Mouse (Mus musculus) granulocyte monocyte progenitor cell, adult 5-6 weeks (primary cell): ENCODE results near the gene Zdhhc8. TPM values are rescaled to one million over a fixed set of nuclear protein-coding genes. Genes with fewer than 3 reads are reported as not detected.

Experiments
- total RNA-seq, 2 experiments: library from RNA; stranded (forward) in 1 of 2; stranded (reverse) in 1 of 2; fragments of 200-712, 200-1000 nt in 1 of 2; fragments of >200 nt in 1 of 2; fragmentation: Nextera tagmentation in 1 of 2; gene quantifications; 2 replicates each; pipeline ENCODE4 v1.2.3; 2014 to 2017

The Zdhhc8 gene
- total RNA-seq, 2 experiments from 2014 or later: 3.6 to 9.7 TPM

Other genes with a start within 250 kb of the Zdhhc8 start
- gene Dgcr6, start 182.3 kb downstream of the Zdhhc8 start, total RNA-seq (2014; fragmentation: Nextera tagmentation): 22.3 and 53.9 TPM in 2 replicates
- 19.7 and 24.1 TPM in 2 replicates for gene Dgcr6, start 182.3 kb downstream of the Zdhhc8 start, total RNA-seq (2017)
- 30.0 and 39.3 TPM in 2 replicates for gene Prodh, start 144.9 kb downstream of the Zdhhc8 start, total RNA-seq (2014; fragmentation: Nextera tagmentation)
- gene Prodh, start 144.9 kb downstream of the Zdhhc8 start, total RNA-seq (2017): 57.8 and 64.9 TPM in 2 replicates
- 4.5 and 14.7 TPM in 2 replicates for gene Rtn4r, start 107.5 kb downstream of the Zdhhc8 start, total RNA-seq (2014; fragmentation: Nextera tagmentation)
- gene Rtn4r, start 107.5 kb downstream of the Zdhhc8 start, total RNA-seq (2017): 2.7 and 2.9 TPM in 2 replicates
- not detected in 2 replicates for gene Ccdc188, start 17.3 kb downstream of the Zdhhc8 start, total RNA-seq (2014; fragmentation: Nextera tagmentation)
- not detected in 2 replicates for gene Ccdc188, start 17.3 kb downstream of the Zdhhc8 start, total RNA-seq (2017)
- 153 and 177 TPM in 2 replicates for gene Trmt2a, start 13.5 kb upstream of the Zdhhc8 start, total RNA-seq (2014; fragmentation: Nextera tagmentation)
- 99.7 and 109 TPM in 2 replicates for gene Trmt2a, start 13.5 kb upstream of the Zdhhc8 start, total RNA-seq (2017)
- 485 and 506 TPM in 2 replicates for gene Ranbp1, start 13.6 kb upstream of the Zdhhc8 start, total RNA-seq (2014; fragmentation: Nextera tagmentation)
- 446 and 556 TPM in 2 replicates for gene Ranbp1, start 13.6 kb upstream of the Zdhhc8 start, total RNA-seq (2017)
- 2.1 TPM in 1 of 2 replicates, not detected in the other for gene Gm49776, start 23.2 kb upstream of the Zdhhc8 start, total RNA-seq (2014; fragmentation: Nextera tagmentation)
- not detected in 2 replicates for gene Gm49776, start 23.2 kb upstream of the Zdhhc8 start, total RNA-seq (2017)
- gene Dgcr8, start 54.1 kb upstream of the Zdhhc8 start, total RNA-seq (2014; fragmentation: Nextera tagmentation): 48.5 and 52.2 TPM in 2 replicates
- gene Dgcr8, start 54.1 kb upstream of the Zdhhc8 start, total RNA-seq (2017): 46.3 and 54.4 TPM in 2 replicates
- 20.3 and 30.5 TPM in 2 replicates for gene Tango2, start 113.0 kb upstream of the Zdhhc8 start, total RNA-seq (2014; fragmentation: Nextera tagmentation)
- 5.4 and 8.8 TPM in 2 replicates for gene Tango2, start 113.0 kb upstream of the Zdhhc8 start, total RNA-seq (2017)
- gene Arvcf, start 113.0 kb upstream of the Zdhhc8 start, total RNA-seq (2014; fragmentation: Nextera tagmentation): 1.8 and 1.9 TPM in 2 replicates
- 0.21 and 2.8 TPM in 2 replicates for gene Arvcf, start 113.0 kb upstream of the Zdhhc8 start, total RNA-seq (2017)
- gene Txnrd2, start 191.2 kb upstream of the Zdhhc8 start, total RNA-seq (2014; fragmentation: Nextera tagmentation): 13.1 and 28.8 TPM in 2 replicates
- 8.8 and 9.7 TPM in 2 replicates for gene Txnrd2, start 191.2 kb upstream of the Zdhhc8 start, total RNA-seq (2017)
- 40.4 and 48.4 TPM in 2 replicates for gene Comt, start 191.7 kb upstream of the Zdhhc8 start, total RNA-seq (2014; fragmentation: Nextera tagmentation)
- 34.1 and 34.6 TPM in 2 replicates for gene Comt, start 191.7 kb upstream of the Zdhhc8 start, total RNA-seq (2017)